Mouse (Mus musculus) cerebellum, postnatal 36 days (tissue): ENCODE data around the gene Gm20388.
"Not testable (repeated sequence)": the region's sequence is repeated elsewhere in the genome, so short reads cannot be mapped to it uniquely, and the experiment has no call there.

ENCODE experiments used
- DNase-seq, 2 experiments: peaks; one replicate each; pipeline ENCODE4 v3.0.0; 2021 to 2022; ENCODE audit warnings: mixed read lengths in 2 of 2

Gm20388 gene

DNA sequence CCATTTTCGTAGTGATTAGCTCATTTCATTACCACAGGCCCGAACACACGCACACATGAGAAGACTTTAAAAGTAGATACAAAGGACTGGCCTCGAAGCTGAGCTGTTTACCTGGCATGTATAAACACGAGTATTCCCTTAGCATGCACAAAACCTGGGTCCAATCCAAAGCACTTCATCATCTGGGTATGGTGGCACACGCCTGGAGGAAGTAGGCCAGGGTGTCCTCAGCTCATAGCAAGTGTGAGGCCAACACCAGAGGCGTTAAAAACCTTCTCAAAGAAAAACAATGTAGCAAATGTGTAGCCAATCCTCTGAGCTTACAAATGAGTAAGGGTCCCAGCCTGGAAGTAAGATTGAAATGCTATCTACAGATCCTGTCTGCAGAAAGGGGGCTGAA is 3103.8 kb downstream of the Gm20388 start:
- peak in 1 of 2 experiments; percentile 30 for DNase-seq

DNA sequence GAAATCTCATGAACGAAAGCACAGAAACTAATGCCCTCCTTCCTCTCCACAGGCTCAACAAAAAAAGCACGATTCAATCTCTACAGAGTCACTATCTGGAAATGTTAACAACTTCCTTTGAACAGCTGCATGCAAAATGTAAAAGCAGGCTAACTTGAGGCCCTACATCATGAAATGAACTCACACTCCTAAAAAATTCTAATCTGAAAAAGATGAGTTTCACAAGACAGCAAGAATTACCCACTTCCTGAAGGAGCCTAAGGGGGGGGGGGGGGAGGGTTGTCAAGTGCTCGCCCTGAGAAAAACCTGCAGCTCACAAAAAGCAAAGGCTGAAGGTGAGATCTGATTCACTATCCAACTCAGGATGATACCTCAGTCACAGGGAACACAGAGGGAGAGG is 3104.4 kb downstream of the Gm20388 start:
- DNase-seq = no peak

DNA sequence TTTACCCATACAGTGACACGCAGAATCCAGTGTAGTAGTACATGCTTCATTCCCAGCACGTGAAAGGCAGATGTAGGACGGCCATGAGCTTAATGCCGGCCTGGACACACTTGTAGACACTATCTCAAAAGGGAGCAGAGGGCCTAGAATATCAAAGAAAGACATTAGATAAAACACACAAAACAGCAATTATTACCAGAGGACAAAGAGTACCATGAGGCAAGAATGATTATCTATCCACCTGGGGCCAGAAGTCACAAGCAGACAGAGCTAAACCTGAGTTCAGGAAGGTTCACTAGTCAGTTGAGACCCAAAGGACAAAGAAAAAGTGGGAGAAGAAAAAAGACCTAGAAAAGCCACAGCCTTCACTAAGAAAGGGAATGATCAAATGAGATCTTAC is 3106.5 kb downstream of the Gm20388 start:
- DNase-seq = no peak

GRCm38 (mm10) chr8:123018484-123019164 is 3108.0 kb downstream of the Gm20388 start:
- peak in 1 of 2 experiments; percentile 20 for DNase-seq

GRCm38 (mm10) chr8:123020084-123020483 is 3109.4 kb downstream of the Gm20388 start:
- no peak for DNase-seq

- DNase-seq = no peak
Observed at GRCm38 (mm10) chr8:123020859-123021258, 3110.2 kb downstream of the Gm20388 start.

DNA sequence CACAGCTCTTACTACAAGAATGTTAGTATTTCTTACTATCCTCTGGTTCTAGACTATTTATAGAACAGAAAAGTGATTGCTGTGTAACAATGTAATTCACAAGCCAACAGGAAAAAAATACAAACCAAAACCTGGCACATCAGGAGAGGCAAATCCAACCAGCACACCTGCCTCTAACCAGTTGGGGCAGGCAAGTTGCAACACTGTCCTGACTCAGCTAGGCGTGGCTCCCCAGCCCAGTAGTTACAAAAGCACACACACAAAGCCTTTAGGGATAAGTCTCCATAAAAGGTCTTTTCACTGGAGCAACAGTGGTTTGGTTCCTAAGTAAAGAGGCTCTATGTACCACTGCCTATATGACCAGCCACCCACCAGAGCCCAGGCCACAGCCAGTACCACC is 3110.6 kb downstream of the Gm20388 start:
- no peak for DNase-seq

DNA sequence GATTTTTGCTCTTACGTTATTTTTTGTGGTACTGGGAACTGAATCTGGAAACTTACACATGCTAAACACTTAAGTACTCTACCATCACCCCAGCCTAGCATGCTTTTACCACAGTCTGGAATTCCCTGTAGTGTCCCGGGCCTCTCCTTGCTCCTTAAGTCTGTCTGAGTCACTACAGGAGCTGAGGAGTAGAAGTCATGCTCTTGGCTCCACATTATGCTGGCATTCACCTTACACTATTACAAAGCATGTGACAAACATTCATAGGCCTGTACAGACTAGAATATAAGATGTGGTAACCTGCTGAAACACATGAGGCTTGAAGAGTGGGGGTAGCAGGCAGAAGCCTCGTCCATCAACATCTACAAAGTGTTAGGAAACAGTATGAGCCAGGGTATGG is 3112.1 kb downstream of the Gm20388 start:
- no peak for DNase-seq

- no peak for DNase-seq
Observed at GRCm38 (mm10) chr8:123024226-123024625, 3113.6 kb downstream of the Gm20388 start.

- DNase-seq = no peak
Observed at GRCm38 (mm10) chr8:123025951-123026351, 3115.3 kb downstream of the Gm20388 start.

GRCm38 (mm10) chr8:123027786-123028185 is 3117.1 kb downstream of the Gm20388 start:
- DNase-seq = no peak

- not testable (repeated sequence) for DNase-seq
Observed at GRCm38 (mm10) chr8:123030091-123030490, 3119.4 kb downstream of the Gm20388 start.

DNA sequence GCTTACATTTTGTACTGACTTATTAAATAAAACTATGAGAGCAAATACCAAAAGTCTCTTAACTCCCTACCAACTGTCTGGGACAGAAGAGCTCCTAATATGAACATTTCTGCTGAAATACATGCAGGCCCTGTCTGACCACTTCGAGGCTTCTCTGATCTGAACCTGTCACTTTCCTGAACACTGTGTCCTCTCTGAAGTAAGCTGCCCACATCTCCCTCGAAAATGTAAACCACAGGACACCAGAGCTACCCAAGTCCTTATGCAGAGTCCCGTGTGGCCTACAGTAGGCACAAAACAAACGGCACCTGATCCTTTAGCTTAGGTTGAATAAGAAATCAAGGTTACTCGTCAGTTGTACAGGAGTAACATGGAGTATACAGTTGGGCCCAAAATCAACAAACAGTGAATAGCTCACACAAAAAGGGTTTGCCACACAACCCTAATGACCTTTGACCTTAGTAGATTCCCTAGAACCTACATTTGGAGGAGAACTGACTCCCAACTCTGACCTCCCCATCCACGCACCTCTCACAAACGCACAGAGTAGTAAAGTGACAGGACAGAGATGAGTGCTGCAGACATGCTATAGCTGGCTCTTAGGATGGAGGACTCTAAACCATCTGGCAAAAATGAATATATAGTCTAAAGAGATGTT is 3120.8 kb downstream of the Gm20388 start:
- no peak for DNase-seq

DNA sequence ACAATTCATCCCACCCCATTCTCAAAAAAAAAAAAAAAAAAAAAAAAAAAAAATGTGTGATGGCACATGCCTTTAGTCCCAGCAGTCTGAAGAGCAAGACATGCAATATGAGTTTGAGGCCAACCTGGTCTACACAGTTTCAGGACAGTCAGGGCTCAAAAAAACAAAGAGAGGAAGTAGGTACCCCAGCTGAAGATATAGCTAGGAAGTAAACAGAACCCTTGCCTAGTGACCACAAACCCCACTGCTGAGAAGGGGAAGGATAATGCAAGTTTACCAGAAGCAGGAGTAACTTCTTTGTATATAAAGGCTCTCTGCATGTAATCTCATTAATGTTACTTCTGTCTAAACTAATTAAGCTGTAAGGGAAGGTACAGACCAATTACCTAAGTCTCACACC is 3122.1 kb downstream of the Gm20388 start:
- DNase-seq = no peak

DNA sequence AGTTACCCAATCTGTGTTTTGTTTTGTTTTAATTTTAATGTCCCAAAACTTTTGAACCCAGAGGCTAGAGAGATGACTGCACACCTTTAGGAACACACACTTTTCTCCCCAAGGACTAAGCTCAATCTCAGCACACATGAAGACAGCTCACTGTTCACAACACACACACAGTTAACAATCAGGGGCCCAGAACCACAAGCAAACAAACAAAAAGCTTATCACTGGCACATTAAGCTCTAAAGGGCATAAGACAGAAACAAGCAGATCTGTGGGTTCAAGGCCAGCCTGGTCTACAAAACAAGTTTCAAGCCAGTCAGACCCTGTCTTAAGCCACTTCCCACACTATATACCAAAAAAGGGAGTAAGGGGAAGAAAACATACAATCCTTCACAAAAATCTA is 3122.8 kb downstream of the Gm20388 start:
- no peak for DNase-seq

DNA sequence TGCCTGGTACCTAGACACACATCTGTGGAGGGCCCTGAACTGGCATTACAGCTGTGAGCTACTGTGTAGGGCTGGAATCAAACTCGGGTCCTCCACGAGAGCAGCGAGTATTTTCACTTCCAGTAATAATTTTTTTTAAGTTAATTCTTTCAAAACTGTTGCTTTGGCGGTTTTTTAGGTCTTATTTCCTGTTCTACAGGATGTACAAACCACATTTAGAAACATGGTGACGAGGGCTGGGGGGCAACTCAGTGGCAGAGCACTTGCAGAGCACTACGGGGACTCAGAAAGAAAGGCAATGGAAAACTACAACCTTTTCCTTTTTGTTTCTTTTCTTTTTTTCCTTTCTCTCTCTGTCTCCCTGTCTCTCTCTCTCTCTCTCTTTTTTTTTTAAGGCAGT is 3123.5 kb downstream of the Gm20388 start:
- no peak for DNase-seq

DNA sequence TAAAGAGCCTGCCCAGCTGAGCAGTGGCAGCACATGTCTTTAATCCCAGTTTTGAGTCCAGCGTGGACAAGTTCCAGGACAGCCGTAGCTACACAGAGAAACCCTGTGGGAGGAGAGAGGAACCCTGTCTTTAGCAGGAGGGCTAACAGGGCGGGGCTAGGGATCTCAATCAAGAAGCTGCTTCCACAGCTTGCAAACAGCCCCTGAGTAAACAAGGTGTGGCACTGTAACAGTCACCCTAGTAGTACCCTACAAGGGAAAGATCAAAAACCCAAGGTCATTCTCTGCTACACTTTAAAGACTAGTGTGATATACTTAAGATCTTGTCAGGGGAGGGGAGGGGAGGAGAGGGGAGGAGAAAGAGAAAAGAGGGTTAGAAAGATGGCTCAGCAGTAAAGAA is 3126.3 kb downstream of the Gm20388 start:
- DNase-seq = no peak

DNA sequence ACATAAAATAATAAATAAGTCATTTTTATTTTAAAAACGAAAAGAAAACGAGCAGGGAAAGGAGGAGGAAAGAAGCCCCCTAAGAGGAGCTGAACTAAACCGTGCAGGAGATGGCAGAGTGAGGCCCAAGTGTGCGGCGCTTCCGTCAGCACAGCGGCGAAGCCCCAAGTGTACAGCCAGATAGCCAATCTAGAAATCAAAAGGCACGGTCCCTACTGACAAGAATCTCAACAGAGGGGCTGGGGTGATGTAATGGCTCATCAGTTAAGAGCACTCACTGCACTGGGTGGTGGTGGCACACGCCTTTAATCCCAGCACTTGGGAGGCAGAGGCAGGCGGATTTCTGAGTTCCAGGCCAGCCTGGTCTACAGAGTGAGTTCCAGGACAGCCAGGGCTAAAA is 3126.8 kb downstream of the Gm20388 start:
- DNase-seq = no peak

GRCm38 (mm10) chr8:123038351-123038750 is 3127.7 kb downstream of the Gm20388 start:
- DNase-seq = no peak

DNA sequence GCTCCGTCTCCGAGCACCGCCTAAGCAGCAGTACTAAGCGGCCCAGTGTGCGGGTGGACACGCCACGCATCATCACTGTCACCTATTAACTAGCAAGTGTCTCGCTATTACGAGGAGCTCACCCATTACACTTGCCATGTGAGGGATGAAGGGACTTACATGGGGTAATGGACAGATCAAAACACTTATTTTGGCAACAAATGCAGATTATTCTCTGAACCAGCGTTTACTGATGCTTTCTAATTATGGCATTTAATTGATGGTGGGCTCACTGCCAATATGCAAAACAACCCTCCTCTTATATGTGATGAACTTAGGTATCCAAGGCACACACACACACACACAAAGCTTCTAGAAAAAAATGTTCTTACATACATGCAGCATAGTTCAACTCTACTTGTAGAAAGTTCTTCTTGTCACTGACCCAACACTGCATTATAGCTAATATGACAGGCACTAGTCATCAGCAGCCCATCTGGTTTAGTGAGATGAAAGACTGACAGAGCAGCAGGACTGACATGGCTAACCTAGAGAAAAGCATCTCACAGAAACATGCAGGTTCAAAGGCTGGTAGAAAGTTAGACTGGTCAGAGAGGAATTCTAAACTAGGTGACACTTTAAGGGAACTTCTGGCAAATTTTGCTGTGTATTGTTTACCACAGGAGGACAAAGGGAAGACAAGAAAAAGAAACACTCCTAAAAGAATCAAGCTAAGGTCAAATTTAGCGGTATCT is 3128.9 kb downstream of the Gm20388 start:
- no peak for DNase-seq

GRCm38 (mm10) chr8:123040110-123040650 is 3129.5 kb downstream of the Gm20388 start:
- no peak for DNase-seq

DNA sequence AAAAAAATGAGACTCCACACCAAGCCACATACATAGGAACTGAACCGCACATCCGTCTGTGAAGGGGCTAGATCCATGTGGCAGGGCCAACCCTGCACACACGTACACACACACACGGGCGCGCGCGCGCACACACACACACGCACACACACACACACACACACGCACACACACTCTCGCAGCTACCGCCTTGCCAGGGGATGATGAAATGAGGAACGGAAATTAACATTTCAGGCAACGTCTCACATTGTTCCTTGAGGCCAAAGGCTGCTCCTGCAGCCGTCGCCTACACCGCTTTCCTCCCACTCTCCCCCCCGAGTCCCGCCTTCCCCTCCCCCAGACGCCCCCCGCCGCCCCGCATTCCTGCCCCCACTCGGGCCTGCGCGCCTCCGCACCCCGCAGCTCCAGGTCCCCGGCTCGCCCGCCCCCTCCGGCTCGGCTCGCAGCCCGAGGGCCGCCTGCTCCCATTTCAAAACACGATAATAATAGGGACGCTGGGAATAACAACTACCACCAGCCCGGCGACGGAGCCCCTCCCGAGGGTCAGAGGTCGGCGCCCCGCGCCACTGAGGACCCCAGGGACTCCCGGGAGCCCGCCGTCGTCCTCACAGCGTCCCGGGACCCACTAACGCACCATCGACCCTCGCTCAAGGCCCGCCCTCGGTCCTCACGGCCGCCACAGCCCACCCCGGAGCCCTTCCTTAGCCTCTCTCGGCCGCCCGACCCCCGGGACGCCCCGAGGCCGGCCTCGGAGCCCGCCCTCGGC is 3130.6 kb downstream of the Gm20388 start:
- DNase-seq = peak; percentile 53 to 58

- DNase-seq = peak in 1 of 2 experiments; percentile 46
Observed at GRCm38 (mm10) chr8:123041774-123042105, 3131.1 kb downstream of the Gm20388 start.
